Mouse (Mus musculus) cerebellum, adult 2 months (tissue): ENCODE results near the gene Brsk1. TPM values are rescaled to one million over a fixed set of nuclear protein-coding genes. Genes with fewer than 3 reads are reported as not detected.
A peak's percentile ranks its signal among the peaks of the same experiment; 100 is the strongest.

Experiments
- DNase-seq, 2 experiments: peaks; one replicate each; pipeline ENCODE4 v3.0.0; 2021
- H3K27ac ChIP-seq: fragments of 200-500 bp; 2 replicates; pipeline ENCODE4 v1.5.1; 2012; ENCODE audit warnings: low read length, control low read depth, inconsistent platforms; ENCODE audit not compliant: insufficient read depth
- H3K27me3 ChIP-seq: fragments of 200-500 bp; 2 replicates; pipeline ENCODE4 v1.6.1; 2012; ENCODE audit warnings: inconsistent platforms, mild to moderate bottlenecking, low read length, moderate library complexity; ENCODE audit not compliant: control insufficient read depth, insufficient read depth
- H3K4me1 ChIP-seq: fragments of 200-500 bp; 2 replicates; pipeline ENCODE4 v1.6.1; 2011; ENCODE audit warnings: low read length; ENCODE audit not compliant: control insufficient read depth, insufficient read depth
- H3K4me3 ChIP-seq: fragments of 200-500 bp; replicated peaks from 2 replicates; pipeline ENCODE3; 2011; ENCODE audit warnings: mild to moderate bottlenecking, low read depth, low read length, control low read depth; ENCODE audit not compliant: insufficient read depth
- CTCF ChIP-seq: fragments of 200-500 bp; IDR thresholded peaks from 2 replicates; pipeline ENCODE4 v1.5.1; 2011; ENCODE audit warnings: low read depth, mild to moderate bottlenecking, control low read depth, low read length, moderate library complexity, borderline replicate concordance; ENCODE audit not compliant: insufficient read depth
- POLR2A ChIP-seq: fragments of 200-500 bp; IDR thresholded peaks from 2 replicates; pipeline ENCODE4 v1.6.1; 2011; ENCODE audit warnings: low read length, control low read depth, borderline replicate concordance; ENCODE audit not compliant: insufficient read depth
- WGBS: fragments of 180-500 bp; shearing (Covaris S2); methylation state at CpG from one replicate; pipeline ENCODE4 v1.1.7; 2018; 5-methylcytosine and 5-hydroxymethylcytosine counted together
- polyA plus RNA-seq: library from polyadenylated mRNA; depleted of rRNA; stranded (reverse); fragments of >200 nt; gene quantifications from 2 replicates; pipeline ENCODE4 v1.2.3, GENCODE M21; 2012

Brsk1 gene
- polyA plus RNA-seq, 1 experiment, result 182 TPM

DNA sequence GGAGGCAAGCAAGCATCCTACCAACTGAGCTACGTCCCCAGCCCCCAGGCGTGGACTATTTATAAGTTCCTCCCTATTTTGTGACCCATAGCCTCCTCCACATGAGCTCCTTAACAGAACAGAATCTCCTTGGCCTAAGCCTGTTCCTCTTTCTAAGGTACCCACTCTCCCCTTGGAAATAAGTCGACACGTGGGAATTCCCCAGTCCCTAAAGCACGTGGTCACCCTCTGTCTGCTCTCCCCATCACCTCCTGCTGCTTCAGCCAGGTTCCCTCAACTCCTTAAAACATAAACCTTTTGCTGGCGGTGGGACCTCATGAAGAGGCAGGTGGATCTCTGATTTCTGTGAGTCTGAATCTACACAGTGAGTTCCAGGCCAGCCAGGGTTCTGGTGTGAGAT is 26.6 kb downstream of the Brsk1 start:
- Histone ChIP-seq H3K27ac (no peak overlapping the region), H3K4me1 (no peaks in the 10 kb centered on the region), H3K4me3 (no peak overlapping the region), H3K27me3 (no peaks in the 10 kb centered on the region)
- DNase-seq, result no peak
- WGBS, result 67% methylated on average over 6 of the region's 6 CpGs
- TF ChIP-seq POLR2A, result no peak
- TF ChIP-seq CTCF, result no peak

DNA sequence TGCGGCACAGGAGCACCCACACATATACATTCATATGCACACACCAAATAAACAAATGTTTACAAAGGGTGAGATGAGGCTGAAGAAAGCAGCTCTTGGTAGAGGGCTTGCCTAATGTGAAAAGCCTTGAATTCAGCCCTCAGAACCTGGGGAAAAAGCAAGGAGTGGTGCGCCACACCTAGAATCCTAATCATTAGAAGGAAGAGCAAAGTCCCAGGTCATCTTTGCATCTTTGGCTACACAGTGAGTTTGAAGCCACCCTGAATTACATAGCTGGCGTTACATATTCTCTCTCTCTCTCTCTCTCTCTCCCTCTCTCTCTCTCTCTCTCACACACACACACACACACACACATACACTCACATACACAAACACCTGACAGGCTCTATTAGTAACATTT is 28.9 kb downstream of the Brsk1 start:
- H3K4me1 ChIP-seq, result no peaks in the 10 kb centered on the region
- no peak overlapping the region for H3K4me3 ChIP-seq
- WGBS, result 92% methylated on average over 3 of the region's 3 CpGs
- H3K27me3 ChIP-seq, result no peaks in the 10 kb centered on the region
- no peak for DNase-seq
- TF ChIP-seq CTCF (no peak), POLR2A (no peak)
- H3K27ac ChIP-seq, result no peak overlapping the region

DNA sequence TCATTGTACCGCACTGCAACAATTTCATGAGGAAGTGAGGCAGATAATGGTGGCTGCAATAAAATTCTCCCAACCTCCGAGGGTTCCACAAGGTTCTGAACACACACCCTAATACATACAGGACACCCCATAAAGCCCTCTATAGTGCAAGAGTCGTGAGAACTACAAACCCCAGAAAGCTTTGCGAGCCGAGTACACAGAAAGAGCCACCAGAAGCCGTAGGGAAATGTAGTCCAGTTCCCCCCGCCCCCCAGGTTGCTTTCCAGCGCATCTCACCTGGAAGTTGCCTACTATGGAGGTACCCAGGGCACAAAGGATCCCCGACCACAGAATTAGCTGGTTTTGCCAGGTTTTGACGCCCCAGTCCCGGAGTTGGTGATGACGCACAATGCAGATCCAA is 33.1 kb downstream of the Brsk1 start:
- TF ChIP-seq CTCF, result no peak
- no peak for TF ChIP-seq POLR2A
- no peak overlapping the region for H3K27ac ChIP-seq
- peak; percentile 54 to 57 for DNase-seq
- H3K4me3 ChIP-seq, result peak overlapping the region; percentile 54
- no peaks in the 10 kb centered on the region for H3K4me1 ChIP-seq
- no peaks in the 10 kb centered on the region for H3K27me3 ChIP-seq
- WGBS, result 40% methylated on average over 12 of the region's 12 CpGs

DNA sequence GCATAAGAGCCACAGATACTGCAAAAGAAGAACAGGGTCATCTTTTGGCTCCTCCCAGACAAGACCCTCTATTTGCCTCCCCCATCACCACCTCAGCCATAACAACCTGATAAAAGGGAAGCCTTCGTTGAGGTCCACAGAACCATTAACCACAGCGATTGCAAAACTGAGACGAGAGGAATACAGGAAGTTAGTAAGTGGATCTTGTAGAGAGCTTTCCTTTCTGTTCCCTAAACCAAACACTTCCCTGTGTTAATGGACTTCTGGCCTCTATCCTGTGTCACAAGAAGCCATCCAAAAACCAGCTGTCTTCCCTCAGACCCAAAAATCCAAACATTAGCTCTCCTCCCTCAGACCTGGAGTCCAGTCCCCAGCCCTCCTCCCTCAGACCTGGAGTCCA is 34.0 kb downstream of the Brsk1 start:
- TF ChIP-seq POLR2A (no peak), CTCF (no peak)
- WGBS, result 84% methylated on average over 3 of the region's 3 CpGs
- H3K4me1 ChIP-seq, result no peaks in the 10 kb centered on the region

DNA sequence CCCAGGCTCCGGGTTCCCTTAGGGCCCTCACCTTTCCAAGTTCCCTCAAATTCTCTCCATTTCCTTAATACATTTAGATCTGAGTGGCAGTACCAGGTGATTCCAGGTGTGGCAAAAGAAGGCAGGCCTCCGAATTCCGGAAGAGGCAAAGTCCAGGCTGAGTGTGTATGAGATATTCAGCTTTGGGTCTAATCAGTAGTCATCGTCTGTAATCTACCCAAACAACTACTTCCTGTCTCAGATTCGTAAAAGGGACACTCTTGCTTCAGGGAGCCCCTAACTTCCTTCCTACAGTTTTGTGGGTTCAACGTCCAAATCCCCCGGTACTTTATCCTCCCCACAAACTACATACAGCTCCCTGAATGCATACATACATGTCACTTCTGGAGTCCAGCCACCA is 34.8 kb downstream of the Brsk1 start, which contains the start of gene Tmem150b:
TSS of gene Tmem150b (minus strand) at position 81 of the 400 bp plus-strand sequence.
- DNase-seq, result no peak
- 86% methylated on average over 7 of the region's 7 CpGs for WGBS
- no peaks in the 10 kb centered on the region for H3K4me1 ChIP-seq
- TF ChIP-seq CTCF, result no peak
- TF ChIP-seq POLR2A, result no peak
- no peaks in the 10 kb centered on the region for H3K27me3 ChIP-seq
- H3K27ac ChIP-seq, result no peak within 1 kb of the TSS
- no peak within 1 kb of the TSS for H3K4me3 ChIP-seq

More for the DNA sequence above, 34.0 kb downstream of the Brsk1 start:
- H3K27me3 ChIP-seq, result no peaks in the 10 kb centered on the region
- DNase-seq, result no peak
- no peak overlapping the region for H3K4me3 ChIP-seq
- H3K27ac ChIP-seq, result no peak overlapping the region

DNA sequence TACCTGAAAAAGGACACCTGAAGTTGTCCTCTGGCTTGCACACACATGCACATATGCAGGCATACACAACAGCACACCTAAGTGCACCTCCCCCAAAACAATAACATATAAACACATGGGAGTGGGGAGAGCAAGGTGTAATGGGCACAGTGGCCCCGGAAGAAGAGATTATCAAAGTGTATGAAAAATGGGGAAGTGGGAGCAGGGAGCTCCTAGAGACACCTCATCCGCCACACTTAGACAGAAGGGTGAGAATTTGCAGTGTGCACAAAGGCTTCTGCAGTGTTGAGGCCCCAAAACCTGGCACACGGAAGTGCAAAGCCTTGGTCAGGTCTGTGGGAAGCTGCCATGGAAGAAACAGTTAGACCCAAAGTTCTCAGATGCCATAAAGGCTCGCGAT is 40.7 kb downstream of the Brsk1 start:
- no peaks in the 10 kb centered on the region for H3K27me3 ChIP-seq
- no peak overlapping the region for H3K27ac ChIP-seq
- H3K4me3 ChIP-seq, result no peak overlapping the region
- no peak for DNase-seq
- no peaks in the 10 kb centered on the region for H3K4me1 ChIP-seq
- no peak for TF ChIP-seq CTCF
- no peak for TF ChIP-seq POLR2A
- WGBS, result 85% methylated on average over 5 of the region's 5 CpGs

DNA sequence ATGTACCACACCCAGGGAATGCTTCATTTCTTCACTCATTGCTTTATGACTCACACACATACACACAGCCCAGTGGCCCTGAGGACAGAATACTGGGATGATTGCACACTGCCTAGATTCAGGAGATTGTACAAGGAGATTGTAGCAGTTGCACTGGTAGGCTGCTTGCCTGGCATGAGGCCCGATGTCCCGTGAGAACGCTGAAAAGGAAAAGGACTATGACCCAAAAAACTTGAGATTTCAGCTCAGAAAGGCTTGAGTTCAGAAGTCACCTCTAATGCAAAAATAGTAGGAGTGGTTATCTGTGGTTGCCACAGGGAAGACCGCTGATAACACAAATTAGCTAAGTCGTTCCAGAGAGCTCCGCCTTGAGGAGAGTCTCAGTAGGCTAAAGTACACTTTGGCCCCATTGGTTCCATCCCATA is 42.6 kb downstream of the Brsk1 start:
- Histone ChIP-seq H3K4me1 (no peaks in the 10 kb centered on the region), H3K4me3 (no peak overlapping the region), H3K27ac (no peak overlapping the region), H3K27me3 (no peaks in the 10 kb centered on the region)
- WGBS, result 59% methylated on average over 6 of the region's 6 CpGs
- TF ChIP-seq POLR2A, result no peak
- TF ChIP-seq CTCF, result no peak
- DNase-seq, result no peak

DNA sequence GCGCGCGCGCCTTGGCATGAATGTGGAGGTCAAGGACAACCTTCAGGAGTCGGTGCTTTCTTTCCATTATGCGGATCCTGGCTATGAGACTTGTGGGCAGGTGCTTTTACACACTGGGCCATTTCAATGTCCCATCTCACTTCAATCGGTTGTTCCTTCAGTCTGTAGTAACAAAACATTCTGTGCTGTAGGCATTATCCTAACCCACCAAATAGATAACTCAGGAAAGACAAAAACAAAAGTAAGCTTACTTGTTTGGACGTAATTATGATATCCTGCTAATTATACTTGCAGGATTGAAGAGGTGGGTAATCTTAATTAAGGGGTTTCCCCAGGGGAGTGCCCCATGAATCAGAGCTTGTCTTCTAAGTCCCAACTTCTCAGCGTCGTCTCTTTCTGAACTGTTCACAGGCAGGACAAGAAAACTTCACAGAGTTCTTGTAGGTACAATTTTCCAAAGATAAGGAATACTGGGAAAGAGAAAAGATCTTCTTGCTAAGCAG is 48.7 kb downstream of the Brsk1 start:
- no peak overlapping the region for H3K27ac ChIP-seq
- H3K27me3 ChIP-seq, result no peaks in the 10 kb centered on the region
- H3K4me3 ChIP-seq, result peak overlapping the region; percentile 51
- no peak for TF ChIP-seq CTCF
- no peak for TF ChIP-seq POLR2A
- DNase-seq, result no peak
- peaks cover 13% of the 10 kb centered on the region; the same call in 1 of the 2 replicates for H3K4me1 ChIP-seq
- 36% methylated on average over 10 of the region's 10 CpGs for WGBS
